Mouse (Mus musculus): ENCODE results near the gene Polr3h. TPM values are rescaled to one million over a fixed set of nuclear protein-coding genes. Genes with fewer than 3 reads are reported as not detected.

Gene Polr3h
- polyA plus RNA-seq, 1 experiment from 2014 or later: 103 TPM

DNA sequence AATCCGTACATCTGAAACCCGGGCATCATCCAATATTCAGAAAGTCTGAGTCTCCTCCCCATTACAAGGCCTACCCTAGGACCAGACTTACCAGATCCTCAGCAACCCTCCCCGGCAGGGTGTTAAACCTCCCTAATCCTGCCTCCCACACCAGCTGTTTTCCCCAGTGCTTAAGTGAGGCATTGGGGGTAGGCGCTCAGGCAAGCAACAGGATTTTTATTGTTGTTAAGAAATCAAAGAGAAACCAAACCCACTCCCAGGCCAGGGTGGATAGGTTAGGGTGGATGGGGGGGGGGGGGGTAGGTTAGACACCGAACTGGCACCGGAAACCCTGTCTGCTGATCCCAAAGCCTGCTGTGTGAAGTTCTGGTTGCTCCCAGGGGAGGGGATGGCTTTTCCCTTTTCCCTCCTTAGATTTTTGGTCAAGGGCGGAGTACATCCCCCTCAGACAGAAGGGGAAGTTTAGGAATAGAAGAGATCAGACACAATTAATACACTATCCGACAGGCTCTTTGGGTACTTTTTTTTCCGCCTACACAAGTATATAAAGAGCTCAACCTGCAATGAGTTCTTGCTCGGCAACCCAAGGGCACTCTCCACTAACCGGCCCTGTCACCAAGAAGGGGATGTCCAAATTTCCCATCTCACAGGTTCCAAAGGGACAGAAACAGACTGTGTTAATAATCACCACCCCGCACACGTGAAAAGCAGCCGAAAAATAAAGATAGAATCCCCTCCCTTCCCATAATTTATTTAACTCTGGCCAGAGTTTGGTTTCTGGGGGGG is 68.9 kb downstream of the Polr3h start:
- Histone ChIP-seq H3K36me3 (ENCODE audit: control insufficient read depth, insufficient read depth) (no peaks in the 10 kb centered on the region), H3K4me1 (replicated peaks; ENCODE audit: control insufficient read depth, insufficient read depth, low read length) (peaks cover 34% of the 10 kb centered on the region), H3K4me3 (replicated peaks; ENCODE audit: low read length) (peak overlapping the region; percentile 83), H3K4me2 (ENCODE audit: low read length) (peak overlapping the region; percentile 83), H3K9me3 (ENCODE audit: control insufficient read depth, low read length) (no peaks in the 10 kb centered on the region), H3K27me3 (replicated peaks; ENCODE audit: control insufficient read depth, insufficient read depth, low read length) (no peaks in the 10 kb centered on the region), H3K27ac (ENCODE audit: low read length) (peak overlapping the region; percentile 66), H3K9ac (replicated peaks; ENCODE audit: low read depth, low read length) (peak overlapping the region; percentile 81)
- ATAC-seq: no peak
- 0% methylated on average over 14 of the region's 14 CpGs for WGBS

DNA sequence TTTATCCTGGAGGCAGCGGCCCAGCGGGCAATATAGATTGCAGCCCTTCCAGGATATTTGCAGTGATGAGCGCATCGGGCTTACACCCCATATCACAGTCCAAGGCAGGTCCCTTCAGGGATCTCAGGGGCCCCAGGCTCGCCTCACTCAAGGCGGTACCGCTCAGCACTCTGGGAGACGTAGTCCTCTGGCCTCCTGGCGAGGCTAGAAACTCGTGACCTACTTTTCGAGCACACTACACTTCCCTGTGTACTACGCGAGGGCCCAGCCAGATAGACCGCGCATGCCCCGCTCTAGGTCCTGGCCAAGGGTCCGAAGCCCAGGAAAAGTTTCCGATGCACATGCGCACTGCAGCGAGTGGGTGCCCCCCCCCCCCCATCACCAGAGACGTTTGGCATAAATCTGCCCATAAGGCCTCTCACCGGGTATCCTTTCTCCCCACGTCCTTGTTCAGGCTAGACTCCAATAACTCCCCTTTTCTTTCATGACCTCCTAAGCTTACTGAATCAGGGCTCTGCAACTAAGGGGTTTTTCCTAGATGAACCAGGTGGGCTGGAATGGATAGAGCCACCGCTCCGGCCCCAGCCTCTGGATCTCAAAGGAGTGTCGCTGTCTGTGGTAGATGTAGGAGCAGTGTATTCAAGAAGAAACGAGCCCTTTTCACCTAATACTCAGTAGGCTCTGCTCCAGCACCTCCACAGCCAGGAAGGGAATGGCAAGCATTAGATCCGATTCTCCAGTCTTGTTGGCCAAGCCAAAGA is 69.8 kb downstream of the Polr3h start:
- no peaks in the 10 kb centered on the region for H3K27me3 ChIP-seq (replicated peaks; ENCODE audit: control insufficient read depth, insufficient read depth, low read length)
- peak overlapping the region; percentile 81 for H3K9ac ChIP-seq (replicated peaks; ENCODE audit: low read depth, low read length)
- under 1% methylated on average over 28 of the region's 28 CpGs for WGBS
- H3K4me3 ChIP-seq (replicated peaks; ENCODE audit: low read length): peak overlapping the region; percentile 83
- H3K4me2 ChIP-seq (ENCODE audit: low read length): peak overlapping the region; percentile 83
- peak overlapping the region; percentile 66 for H3K27ac ChIP-seq (ENCODE audit: low read length)
- ATAC-seq: peak; percentile 88
- peaks cover 7% of the 10 kb centered on the region for H3K36me3 ChIP-seq (ENCODE audit: control insufficient read depth, insufficient read depth)
- peaks cover 34% of the 10 kb centered on the region for H3K4me1 ChIP-seq (replicated peaks; ENCODE audit: control insufficient read depth, insufficient read depth, low read length)
- no peaks in the 10 kb centered on the region for H3K9me3 ChIP-seq (ENCODE audit: control insufficient read depth, low read length)

DNA sequence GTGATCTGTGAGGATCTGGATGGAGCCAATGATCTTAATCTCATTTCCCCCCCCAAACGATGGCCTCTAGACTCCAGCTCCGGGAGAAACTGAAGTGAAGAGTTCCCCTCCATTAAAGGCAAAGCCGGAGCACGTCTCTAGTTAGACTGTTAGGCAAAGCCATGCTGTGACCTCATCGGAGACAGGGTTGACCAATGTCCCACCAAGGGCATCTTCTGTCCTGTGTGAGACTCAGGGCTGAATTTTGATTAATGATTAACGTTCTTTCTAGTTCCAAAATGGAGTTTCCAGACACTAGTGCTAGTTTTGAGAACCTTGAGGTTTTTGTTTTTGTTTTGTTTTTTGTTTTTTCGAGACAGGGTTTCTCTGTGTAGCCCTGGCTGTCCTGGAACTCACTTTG is 73.0 kb downstream of the Polr3h start:
- WGBS: 86% methylated on average over 7 of the region's 7 CpGs
- Histone ChIP-seq H3K36me3 (ENCODE audit: control insufficient read depth, insufficient read depth) (peaks cover 18% of the 10 kb centered on the region), H3K27ac (ENCODE audit: low read length) (no peak overlapping the region), H3K4me2 (ENCODE audit: low read length) (no peak overlapping the region), H3K9me3 (ENCODE audit: control insufficient read depth, low read length) (no peaks in the 10 kb centered on the region), H3K4me1 (replicated peaks; ENCODE audit: control insufficient read depth, insufficient read depth, low read length) (peaks cover 22% of the 10 kb centered on the region), H3K9ac (replicated peaks; ENCODE audit: low read depth, low read length) (no peak overlapping the region), H3K4me3 (replicated peaks; ENCODE audit: low read length) (no peak overlapping the region), H3K27me3 (replicated peaks; ENCODE audit: control insufficient read depth, insufficient read depth, low read length) (no peaks in the 10 kb centered on the region)
- no peak for ATAC-seq

DNA sequence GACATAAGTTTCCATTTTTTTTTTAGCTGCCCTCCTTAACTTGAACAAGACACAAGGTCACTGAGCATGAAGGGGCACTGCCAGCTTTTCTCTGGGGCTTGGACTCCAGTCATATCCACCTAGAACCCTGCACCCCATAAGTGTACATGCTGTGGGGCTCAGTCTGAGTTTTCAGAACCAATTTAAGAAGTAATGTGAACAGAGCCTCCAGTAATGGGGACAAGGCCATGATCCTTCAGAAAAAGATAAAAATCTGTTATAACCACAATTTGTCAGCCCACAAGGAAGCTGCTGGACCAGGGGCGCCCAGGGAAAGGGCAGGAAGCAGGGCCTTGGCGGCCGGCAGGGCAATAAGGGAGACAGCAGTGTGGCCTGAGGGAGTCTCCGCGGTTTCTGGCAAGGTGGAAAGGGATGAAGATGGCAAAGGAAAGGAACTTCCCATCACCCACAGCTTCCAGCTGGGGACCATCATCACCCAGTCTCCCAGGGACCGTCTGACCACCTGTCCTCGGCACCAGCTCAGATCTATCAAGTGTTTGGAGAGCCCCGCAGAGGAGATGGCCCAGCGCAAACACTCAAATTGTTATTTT is 73.5 kb downstream of the Polr3h start:
- Histone ChIP-seq H3K9ac (replicated peaks; ENCODE audit: low read depth, low read length) (no peak overlapping the region), H3K4me2 (ENCODE audit: low read length) (no peak overlapping the region), H3K4me1 (replicated peaks; ENCODE audit: control insufficient read depth, insufficient read depth, low read length) (peaks cover 22% of the 10 kb centered on the region), H3K27ac (ENCODE audit: low read length) (no peak overlapping the region), H3K27me3 (replicated peaks; ENCODE audit: control insufficient read depth, insufficient read depth, low read length) (no peaks in the 10 kb centered on the region), H3K9me3 (ENCODE audit: control insufficient read depth, low read length) (no peaks in the 10 kb centered on the region), H3K4me3 (replicated peaks; ENCODE audit: low read length) (no peak overlapping the region), H3K36me3 (ENCODE audit: control insufficient read depth, insufficient read depth) (peaks cover 18% of the 10 kb centered on the region)
- ATAC-seq: no peak
- WGBS: 99% methylated on average over 9 of the region's 9 CpGs

DNA sequence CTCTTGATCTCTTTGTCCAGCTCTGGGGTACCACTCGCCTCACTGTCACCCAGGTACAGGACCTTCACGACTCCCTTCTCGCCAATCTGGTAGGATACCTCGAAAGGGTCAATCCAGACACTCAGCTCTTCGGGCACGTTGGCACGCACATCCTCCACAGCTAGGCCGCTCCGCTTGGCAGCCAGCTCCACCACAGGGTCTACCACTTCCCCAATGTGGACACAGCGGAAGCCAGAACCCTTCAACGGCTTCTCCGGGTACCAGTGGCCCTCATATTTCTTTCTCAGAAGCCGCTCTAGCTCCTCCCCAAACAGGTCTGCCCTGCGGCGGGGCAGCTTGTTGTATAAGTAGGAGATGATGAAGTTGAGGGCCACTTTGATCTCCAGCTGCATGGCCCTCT is 74.7 kb downstream of the Polr3h start:
- peaks cover 18% of the 10 kb centered on the region for H3K36me3 ChIP-seq (ENCODE audit: control insufficient read depth, insufficient read depth)
- H3K9ac ChIP-seq (replicated peaks; ENCODE audit: low read depth, low read length): no peak overlapping the region
- no peaks in the 10 kb centered on the region for H3K27me3 ChIP-seq (replicated peaks; ENCODE audit: control insufficient read depth, insufficient read depth, low read length)
- no peak overlapping the region for H3K27ac ChIP-seq (ENCODE audit: low read length)
- H3K4me2 ChIP-seq (ENCODE audit: low read length): no peak overlapping the region
- no peak overlapping the region for H3K4me3 ChIP-seq (replicated peaks; ENCODE audit: low read length)
- H3K4me1 ChIP-seq (replicated peaks; ENCODE audit: control insufficient read depth, insufficient read depth, low read length): peaks cover 13% of the 10 kb centered on the region
- no peaks in the 10 kb centered on the region for H3K9me3 ChIP-seq (ENCODE audit: control insufficient read depth, low read length)
- WGBS: 94% methylated on average over 15 of the region's 15 CpGs
- no peak for ATAC-seq

DNA sequence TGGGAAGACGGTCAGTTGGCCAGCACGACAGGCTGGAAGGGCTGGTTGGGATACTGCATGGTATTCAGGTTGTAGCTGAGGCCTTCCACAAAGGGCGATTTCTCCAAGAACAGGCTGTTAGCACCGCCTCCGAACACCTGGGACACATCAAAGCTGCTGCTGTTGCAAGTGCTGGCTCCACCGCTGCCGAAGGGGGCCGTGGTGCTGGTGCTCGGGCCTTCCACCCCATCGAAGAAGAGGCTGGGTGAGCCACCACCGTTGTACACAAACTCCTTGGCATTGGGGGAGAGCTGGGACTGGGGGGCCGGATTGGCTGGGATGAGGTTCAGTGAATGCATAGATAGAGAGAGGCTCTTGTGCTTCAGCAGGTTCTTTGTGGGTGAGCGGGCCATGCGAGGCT is 75.3 kb downstream of the Polr3h start:
- ATAC-seq: no peak
- H3K27me3 ChIP-seq (replicated peaks; ENCODE audit: control insufficient read depth, insufficient read depth, low read length): no peaks in the 10 kb centered on the region
- H3K9me3 ChIP-seq (ENCODE audit: control insufficient read depth, low read length): no peaks in the 10 kb centered on the region
- H3K4me2 ChIP-seq (ENCODE audit: low read length): no peak overlapping the region
- no peak overlapping the region for H3K27ac ChIP-seq (ENCODE audit: low read length)
- no peak overlapping the region for H3K4me3 ChIP-seq (replicated peaks; ENCODE audit: low read length)
- no peak overlapping the region for H3K9ac ChIP-seq (replicated peaks; ENCODE audit: low read depth, low read length)
- 85% methylated on average over 14 of the region's 14 CpGs for WGBS
- H3K4me1 ChIP-seq (replicated peaks; ENCODE audit: control insufficient read depth, insufficient read depth, low read length): peaks cover 9% of the 10 kb centered on the region
- H3K36me3 ChIP-seq (ENCODE audit: control insufficient read depth, insufficient read depth): peaks cover 18% of the 10 kb centered on the region

DNA sequence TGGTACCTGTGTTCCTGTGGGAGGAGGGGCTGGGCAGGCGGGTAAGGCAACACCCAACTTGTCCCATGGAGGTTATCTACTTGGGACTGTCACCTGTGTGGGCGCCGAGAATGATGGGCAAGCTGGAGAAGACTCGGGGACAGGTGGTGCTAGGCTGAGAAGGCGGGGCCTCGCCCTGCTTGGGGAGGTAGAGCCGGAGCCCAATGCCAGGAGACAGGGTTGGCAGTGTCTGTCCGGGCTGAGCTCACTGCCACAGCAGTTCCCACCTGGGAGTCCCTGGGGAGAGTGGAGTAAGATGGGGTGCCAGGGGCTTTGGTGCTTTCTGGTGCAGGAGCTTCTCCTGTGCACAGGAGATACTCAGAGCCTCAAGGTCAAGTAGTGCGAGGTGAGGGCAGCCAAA is 76.9 kb downstream of the Polr3h start:
- H3K4me1 ChIP-seq (replicated peaks; ENCODE audit: control insufficient read depth, insufficient read depth, low read length): peaks cover 3% of the 10 kb centered on the region; the same call in 1 of the 2 replicates
- no peak overlapping the region for H3K27ac ChIP-seq (ENCODE audit: low read length)
- 75% methylated on average over 9 of the region's 9 CpGs for WGBS
- no peaks in the 10 kb centered on the region for H3K27me3 ChIP-seq (replicated peaks; ENCODE audit: control insufficient read depth, insufficient read depth, low read length)
- no peaks in the 10 kb centered on the region for H3K9me3 ChIP-seq (ENCODE audit: control insufficient read depth, low read length)
- no peak overlapping the region for H3K9ac ChIP-seq (replicated peaks; ENCODE audit: low read depth, low read length)
- no peak overlapping the region for H3K4me3 ChIP-seq (replicated peaks; ENCODE audit: low read length)
- H3K4me2 ChIP-seq (ENCODE audit: low read length): no peak overlapping the region
- H3K36me3 ChIP-seq (ENCODE audit: control insufficient read depth, insufficient read depth): peaks cover 18% of the 10 kb centered on the region
- ATAC-seq: no peak

DNA sequence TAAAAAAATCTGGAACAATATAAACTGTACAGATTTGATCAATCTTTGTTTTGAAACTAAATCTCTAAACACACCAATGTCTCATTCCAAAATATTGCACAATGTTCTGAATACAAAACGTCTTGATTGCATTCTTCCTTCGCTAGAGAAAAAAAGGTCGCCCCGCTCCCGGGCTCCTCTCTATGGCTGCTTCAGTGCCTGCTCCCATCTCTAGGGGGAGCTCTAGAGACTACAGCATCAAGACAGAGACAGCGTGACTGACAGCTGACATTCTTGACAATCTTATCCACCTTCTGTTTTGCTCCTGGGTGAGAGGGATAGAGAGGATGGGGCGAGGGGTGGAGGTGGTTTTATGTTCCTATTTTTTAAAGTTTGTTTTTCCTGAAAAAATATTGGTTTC is 77.7 kb downstream of the Polr3h start:
- Histone ChIP-seq H3K27ac (ENCODE audit: low read length) (no peak overlapping the region), H3K27me3 (replicated peaks; ENCODE audit: control insufficient read depth, insufficient read depth, low read length) (no peaks in the 10 kb centered on the region), H3K36me3 (ENCODE audit: control insufficient read depth, insufficient read depth) (peaks cover 18% of the 10 kb centered on the region), H3K9ac (replicated peaks; ENCODE audit: low read depth, low read length) (no peak overlapping the region), H3K9me3 (ENCODE audit: control insufficient read depth, low read length) (no peaks in the 10 kb centered on the region), H3K4me2 (ENCODE audit: low read length) (no peak overlapping the region), H3K4me3 (replicated peaks; ENCODE audit: low read length) (no peak overlapping the region), H3K4me1 (replicated peaks; ENCODE audit: control insufficient read depth, insufficient read depth, low read length) (peaks cover 3% of the 10 kb centered on the region; the same call in 1 of the 2 replicates)
- WGBS: 31% methylated on average over 7 of the region's 7 CpGs
- no peak for ATAC-seq

DNA sequence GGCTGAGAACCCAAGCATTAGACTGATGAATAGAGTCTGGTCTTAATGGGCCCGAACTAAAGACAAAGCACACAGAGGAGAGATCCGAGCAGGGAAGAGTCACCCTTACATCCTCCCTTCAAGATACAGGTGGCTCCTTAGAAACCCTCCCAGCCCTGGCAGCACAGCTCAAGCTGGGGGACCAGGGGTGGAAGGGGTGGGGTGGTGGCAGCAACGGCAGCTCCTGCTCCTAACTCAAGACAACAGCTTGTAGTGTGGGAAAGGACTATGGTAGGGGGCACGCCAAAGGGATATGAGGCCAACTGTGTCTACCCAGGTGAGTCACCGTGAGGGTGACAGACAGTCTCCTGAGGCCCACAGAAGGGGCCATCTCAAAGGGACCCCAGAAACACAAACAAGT is 78.2 kb downstream of the Polr3h start:
- H3K4me1 ChIP-seq (replicated peaks; ENCODE audit: control insufficient read depth, insufficient read depth, low read length): peaks cover 3% of the 10 kb centered on the region; the same call in 1 of the 2 replicates
- H3K9me3 ChIP-seq (ENCODE audit: control insufficient read depth, low read length): no peaks in the 10 kb centered on the region
- no peak overlapping the region for H3K9ac ChIP-seq (replicated peaks; ENCODE audit: low read depth, low read length)
- no peak overlapping the region for H3K4me3 ChIP-seq (replicated peaks; ENCODE audit: low read length)
- WGBS: 79% methylated on average over 5 of the region's 5 CpGs
- peaks cover 18% of the 10 kb centered on the region for H3K36me3 ChIP-seq (ENCODE audit: control insufficient read depth, insufficient read depth)
- H3K27me3 ChIP-seq (replicated peaks; ENCODE audit: control insufficient read depth, insufficient read depth, low read length): no peaks in the 10 kb centered on the region
- no peak overlapping the region for H3K27ac ChIP-seq (ENCODE audit: low read length)
- ATAC-seq: no peak
- no peak overlapping the region for H3K4me2 ChIP-seq (ENCODE audit: low read length)
